Mouse (Mus musculus) bone marrow macrophage, adult 2 months (primary cell): ENCODE results near the gene Mark3.

Experiments used
- CTCF ChIP-seq: IDR thresholded peaks from 2 replicates; pipeline ENCODE4 v1.5.1; 2012; ENCODE audit warnings: low read depth, mild to moderate bottlenecking, low read length, moderate library complexity
- POLR2A ChIP-seq: IDR thresholded peaks from 2 replicates; pipeline ENCODE4 v1.6.1; 2012; ENCODE audit warnings: mild to moderate bottlenecking, low read depth, low read length, borderline replicate concordance

GRCm38 (mm10) chr12:111550679-111551078, 23.6 kb upstream of the Mark3 start:
- no peak for TF ChIP-seq POLR2A
- no peak for TF ChIP-seq CTCF
